Mouse (Mus musculus): Measurements from ENCODE around the gene Dhx30. TPM values are rescaled to one million over a fixed set of nuclear protein-coding genes. Genes with fewer than 3 reads are reported as not detected.
"Not testable (repeated sequence)": the region's sequence is repeated elsewhere in the genome, so short reads cannot be mapped to it uniquely, and the experiment has no call there.

Gene Dhx30
- total RNA-seq, 4 experiments from 2014 or later: 56.4 to 62.2 (median 58.2) TPM

DNA sequence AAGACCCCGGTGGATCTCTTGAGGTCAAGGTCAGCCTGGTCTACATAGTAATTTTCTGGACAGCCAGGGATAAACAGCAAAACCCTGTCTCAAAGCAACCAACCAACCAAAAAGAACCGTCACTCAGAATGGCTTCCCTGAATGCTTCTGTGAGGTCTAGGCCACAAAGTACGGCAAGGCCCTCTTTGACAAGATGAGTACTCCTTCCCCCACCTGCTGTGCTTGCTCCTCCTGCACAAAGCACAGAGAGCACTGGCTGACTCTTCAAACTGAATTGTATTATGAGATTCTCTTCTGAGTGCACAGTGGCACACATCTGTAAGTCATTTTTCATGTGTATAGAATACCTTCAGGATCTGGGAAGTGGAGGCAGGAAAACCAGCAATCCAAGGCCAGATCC is 19.8 kb downstream of the Dhx30 start:
- DNase-seq (ENCODE audit: low spot score): no peak

- no peak for DNase-seq (ENCODE audit: low spot score)
These were observed 22.9 kb downstream of the Dhx30 start for GRCm38 (mm10) chr9:110094761-110095160.

DNA sequence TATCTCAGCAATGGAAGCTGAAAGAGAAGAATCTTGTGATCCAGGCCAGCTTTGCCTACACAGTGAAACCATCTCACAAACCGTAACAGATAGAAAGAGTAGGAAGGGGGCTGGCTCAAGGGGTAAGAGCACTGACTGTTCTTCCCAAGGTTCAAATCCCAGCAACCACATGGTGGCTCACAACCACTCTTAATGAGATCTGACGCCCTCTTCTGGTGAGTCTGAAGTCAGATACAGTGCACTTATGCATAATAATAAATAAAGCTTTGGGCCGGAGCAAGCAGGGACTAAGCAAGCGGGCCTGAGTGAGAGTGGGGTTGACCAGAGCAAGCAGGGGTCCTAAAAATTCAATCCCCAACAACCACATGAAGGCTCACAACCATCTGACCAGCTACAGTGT is 24.3 kb downstream of the Dhx30 start:
- DNase-seq (ENCODE audit: low spot score): no peak

DNA sequence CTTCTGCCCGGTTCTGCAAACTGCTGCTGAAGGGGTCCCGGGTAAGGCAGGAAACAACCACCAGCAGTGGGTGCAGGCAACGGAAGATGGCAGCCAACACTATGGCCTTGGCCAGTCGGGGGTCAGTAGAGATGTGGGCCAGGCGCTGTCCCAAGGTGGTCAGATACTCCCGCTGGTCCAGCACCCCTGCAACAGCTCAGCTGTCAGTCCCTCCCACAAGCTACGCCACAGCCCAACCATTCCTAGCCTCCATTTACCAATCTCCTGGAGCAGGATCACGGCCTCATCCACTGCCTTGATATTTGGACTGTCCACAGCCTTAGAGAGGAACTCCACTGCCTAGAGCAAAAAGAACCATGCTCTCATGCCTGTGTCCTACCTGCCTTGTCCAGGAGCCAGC is 31.9 kb downstream of the Dhx30 start:
- no peak for DNase-seq (ENCODE audit: low spot score)

- DNase-seq (ENCODE audit: low spot score): peak; percentile 41
These were observed 33.2 kb downstream of the Dhx30 start for GRCm38 (mm10) chr9:110084201-110084964.

- no peak for DNase-seq (ENCODE audit: low spot score)
These were observed 36.6 kb downstream of the Dhx30 start for GRCm38 (mm10) chr9:110081066-110081465.

- not testable (repeated sequence) for DNase-seq (ENCODE audit: low spot score)
These were observed 41.2 kb downstream of the Dhx30 start for GRCm38 (mm10) chr9:110076468-110076867.

DNA sequence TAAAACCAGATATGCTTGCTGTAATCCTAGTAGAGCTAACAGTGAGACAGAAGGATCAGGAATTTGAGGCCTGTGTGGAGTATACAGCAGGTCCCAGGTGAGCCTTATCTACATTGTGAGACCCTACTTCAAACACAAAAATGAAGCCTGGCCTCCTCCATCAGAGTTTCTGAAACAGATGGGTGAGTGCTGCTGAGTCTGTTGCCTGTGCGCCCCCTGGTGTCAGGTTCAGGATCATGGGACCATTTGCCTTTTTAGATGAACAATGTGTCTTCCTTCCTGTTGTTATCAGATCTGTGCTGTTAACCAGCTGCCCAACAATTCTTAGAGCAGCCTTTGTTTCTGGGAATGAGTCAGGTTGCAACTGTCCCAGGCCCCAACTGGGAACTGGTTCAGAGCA is 45.8 kb downstream of the Dhx30 start:
- peak; percentile 67 for DNase-seq (ENCODE audit: low spot score)

GRCm38 (mm10) chr9:110071011-110071410 is 46.6 kb downstream of the Dhx30 start:
- no peak for DNase-seq (ENCODE audit: low spot score)

DNA sequence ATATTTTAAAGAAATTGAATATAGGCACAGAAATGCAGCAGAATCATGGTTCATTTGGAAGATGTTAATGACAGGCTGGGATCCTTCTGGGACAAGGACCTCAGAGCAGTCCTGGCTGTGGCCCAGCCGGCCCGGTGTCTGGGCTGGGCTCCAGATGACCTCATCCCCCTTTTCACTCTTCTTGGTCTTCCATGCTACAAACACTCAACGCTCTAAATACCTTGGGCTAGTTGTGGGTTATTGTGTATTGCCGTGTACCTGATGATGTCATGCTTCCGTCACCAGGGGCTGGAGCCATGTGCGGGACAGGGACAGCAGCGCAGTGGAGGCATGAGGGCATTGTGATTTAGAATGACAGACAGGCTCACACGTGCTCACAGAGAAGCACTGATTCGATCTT is 47.3 kb downstream of the Dhx30 start:
- DNase-seq (ENCODE audit: low spot score): peak; percentile 71

GRCm38 (mm10) chr9:110068745-110069144 is 48.9 kb downstream of the Dhx30 start:
- no peak for DNase-seq (ENCODE audit: low spot score)

GRCm38 (mm10) chr9:110064641-110065040 is 53.0 kb downstream of the Dhx30 start:
- DNase-seq (ENCODE audit: low spot score): no peak

GRCm38 (mm10) chr9:110062861-110063260 is 54.8 kb downstream of the Dhx30 start:
- no peak for DNase-seq (ENCODE audit: low spot score)

DNA sequence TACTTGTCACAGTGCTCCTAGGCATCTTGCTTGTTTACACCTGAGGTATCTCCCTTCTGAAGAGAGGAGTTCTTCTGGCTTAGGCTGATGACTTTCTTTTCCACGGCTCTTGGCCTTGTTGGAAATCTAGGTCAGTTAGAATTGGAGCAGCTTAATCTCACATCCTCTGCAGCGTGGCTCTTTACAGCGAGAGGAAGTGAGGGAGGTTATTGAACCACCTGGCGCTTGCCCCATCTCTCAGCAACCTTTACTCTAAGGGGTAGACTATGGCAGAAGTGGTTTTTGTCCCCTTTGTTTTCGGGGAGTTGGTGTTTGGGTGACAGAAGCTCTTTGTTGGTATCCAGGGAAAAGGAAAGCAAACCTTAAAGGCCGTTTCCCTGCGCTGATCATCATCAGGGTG is 55.2 kb downstream of the Dhx30 start:
- DNase-seq (ENCODE audit: low spot score): no peak

GRCm38 (mm10) chr9:110060761-110061160 is 56.9 kb downstream of the Dhx30 start:
- no peak for DNase-seq (ENCODE audit: low spot score)

- DNase-seq (ENCODE audit: low spot score): no peak
These were observed 60.4 kb downstream of the Dhx30 start for GRCm38 (mm10) chr9:110057200-110057599.

DNA sequence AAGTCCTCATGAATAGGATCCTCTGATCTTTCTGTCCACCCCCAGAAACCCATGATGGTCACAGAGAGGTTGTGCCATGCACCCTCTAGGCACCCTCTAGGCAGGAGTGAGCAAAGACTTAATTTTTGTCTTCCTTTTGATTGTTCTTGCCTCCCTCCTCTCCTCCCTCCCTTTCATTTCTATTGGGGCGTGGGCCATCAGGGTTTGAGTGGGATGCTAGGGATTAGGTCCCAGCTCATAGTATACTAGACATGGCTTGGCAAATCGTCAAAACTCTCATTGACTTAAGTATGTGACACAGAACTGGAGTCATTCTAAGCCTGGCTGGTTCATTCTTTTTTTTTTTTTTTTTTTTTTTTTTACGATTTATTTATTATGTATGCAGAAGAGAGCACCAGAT is 62.8 kb downstream of the Dhx30 start:
- no peak for DNase-seq (ENCODE audit: low spot score)

- no peak for DNase-seq (ENCODE audit: low spot score)
These were observed 63.6 kb downstream of the Dhx30 start for GRCm38 (mm10) chr9:110054080-110054421.

DNA sequence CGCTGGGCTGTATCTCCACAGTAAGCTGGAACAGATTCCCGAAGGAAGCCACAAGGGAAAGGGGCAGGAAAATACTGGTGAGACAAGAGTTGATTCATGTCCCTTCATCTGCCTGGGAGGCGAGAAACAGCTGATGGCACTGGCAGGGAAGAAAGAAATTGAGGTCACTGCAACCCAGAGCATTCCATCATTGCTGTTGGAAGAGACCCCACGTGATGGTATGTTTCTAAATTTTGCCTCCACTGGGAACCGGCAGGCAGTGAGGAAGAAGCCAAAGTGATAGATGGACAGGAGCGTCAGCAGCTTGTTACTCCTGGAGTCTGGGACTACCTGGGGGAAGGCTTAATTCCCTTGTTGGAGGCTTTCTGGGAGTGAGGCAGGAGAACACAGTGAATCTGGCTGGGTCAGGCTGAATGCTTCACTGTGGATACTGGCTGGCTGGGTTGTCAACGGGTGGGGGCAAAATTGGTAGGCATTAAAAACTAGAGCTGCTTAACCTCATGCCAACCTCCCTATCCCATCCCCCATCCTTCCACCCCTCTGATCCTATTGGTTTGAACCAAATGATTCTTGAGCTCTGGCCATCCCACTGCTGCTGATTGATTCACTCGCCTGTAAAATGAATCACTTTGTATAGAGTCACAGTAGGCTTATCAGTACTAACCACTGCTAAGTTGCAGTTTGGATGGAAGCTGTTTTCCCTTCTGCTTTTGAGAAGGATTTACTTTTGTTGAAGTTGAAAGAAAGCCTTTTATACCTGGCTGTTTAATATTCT is 64.1 kb downstream of the Dhx30 start:
- DNase-seq (ENCODE audit: low spot score): peak; percentile 48

GRCm38 (mm10) chr9:110052951-110053304 is 64.7 kb downstream of the Dhx30 start:
- no peak for DNase-seq (ENCODE audit: low spot score)

GRCm38 (mm10) chr9:110051869-110052661 is 65.6 kb downstream of the Dhx30 start:
- DNase-seq (ENCODE audit: low spot score): no peak

DNA sequence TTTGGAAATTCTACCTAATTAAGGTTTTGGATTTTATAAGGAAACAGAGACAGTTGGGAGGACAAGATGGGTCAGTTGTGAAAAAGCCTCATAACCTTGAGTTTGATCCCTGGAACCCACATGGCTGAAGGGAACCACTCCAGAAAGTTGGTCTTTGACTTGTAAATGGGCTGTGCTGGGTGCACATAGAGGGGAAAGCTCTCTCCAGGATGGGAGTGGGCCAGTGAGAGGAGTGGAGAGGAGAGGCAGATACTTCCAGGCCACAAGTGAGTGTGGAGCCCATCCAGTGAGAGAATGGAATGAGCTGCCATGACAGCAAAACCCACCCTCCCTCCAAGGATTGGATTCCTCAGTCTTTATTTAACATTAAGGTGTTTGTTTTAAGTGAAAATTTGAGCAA is 66.4 kb downstream of the Dhx30 start:
- DNase-seq (ENCODE audit: low spot score): no peak

Data from heart, adult 8-10 months (tissue).